Mouse (Mus musculus) E14TG2a.4 (cell line): Measurements from ENCODE around the gene Ncf4.
"Not testable (repeated sequence)": the region's sequence is repeated elsewhere in the genome, so short reads cannot be mapped to it uniquely, and the experiment has no call there.

Experiments
- H3K27me3 ChIP-seq: 2 replicates; pipeline ENCODE4 v1.6.1; 2014; ENCODE audit warnings: low read length, control low read depth; ENCODE audit not compliant: insufficient read depth
- H3K36me3 ChIP-seq: 2 replicates; pipeline ENCODE4 v1.6.1; 2014; ENCODE audit warnings: low read length, control low read depth; ENCODE audit not compliant: insufficient read depth
- H3K4me1 ChIP-seq: replicated peaks from 2 replicates; pipeline ENCODE4 v1.6.1; 2014; ENCODE audit warnings: low read depth, low read length, control low read depth
- H3K4me3 ChIP-seq: replicated peaks from 2 replicates; pipeline ENCODE4 v1.5.1; 2014; ENCODE audit warnings: mild to moderate bottlenecking, low read length
- H3K9me3 ChIP-seq: 2 replicates; pipeline ENCODE4 v1.6.1; 2014; ENCODE audit warnings: low read length, control low read depth
- CTCF ChIP-seq: conservative IDR thresholded peaks from 2 replicates; pipeline ENCODE4 v1.5.1; 2014; ENCODE audit warnings: low read length
- NANOG ChIP-seq: IDR thresholded peaks from 2 replicates; pipeline ENCODE4 v1.6.1; 2014; ENCODE audit warnings: borderline replicate concordance, low read length, mixed read lengths
- POU5F1 ChIP-seq: IDR thresholded peaks from 2 replicates; pipeline ENCODE4 v1.6.1; 2014; ENCODE audit warnings: low read length, borderline replicate concordance

Ncf4 gene

GRCm38 (mm10) chr15:78246143-78247116, 1.8 kb downstream of the Ncf4 start:
- TF ChIP-seq CTCF (no peak), POU5F1 (no peak), NANOG (no peak)
- Histone ChIP-seq H3K4me1 (no peaks in the 10 kb centered on the region), H3K9me3 (no peaks in the 10 kb centered on the region), H3K36me3 (no peaks in the 10 kb centered on the region), H3K27me3 (peaks cover 33% of the 10 kb centered on the region), H3K4me3 (no peak overlapping the region)

GRCm38 (mm10) chr15:78247659-78248058, 3.1 kb downstream of the Ncf4 start:
- Histone ChIP-seq H3K27me3 (peaks cover 39% of the 10 kb centered on the region), H3K4me1 (no peaks in the 10 kb centered on the region), H3K36me3 (no peaks in the 10 kb centered on the region), H3K9me3 (no peaks in the 10 kb centered on the region), H3K4me3 (no peak overlapping the region)
- no peak for TF ChIP-seq CTCF
- no peak for TF ChIP-seq NANOG
- TF ChIP-seq POU5F1: no peak

- no peaks in the 10 kb centered on the region for H3K9me3 ChIP-seq
- H3K4me3 ChIP-seq: no peak overlapping the region
- H3K4me1 ChIP-seq: no peaks in the 10 kb centered on the region
- peaks cover 46% of the 10 kb centered on the region for H3K27me3 ChIP-seq
- no peak for TF ChIP-seq NANOG
- no peak for TF ChIP-seq POU5F1
- TF ChIP-seq CTCF: no peak
- H3K36me3 ChIP-seq: no peaks in the 10 kb centered on the region
Measured at GRCm38 (mm10) chr15:78248410-78248809, 3.8 kb downstream of the Ncf4 start.

DNA sequence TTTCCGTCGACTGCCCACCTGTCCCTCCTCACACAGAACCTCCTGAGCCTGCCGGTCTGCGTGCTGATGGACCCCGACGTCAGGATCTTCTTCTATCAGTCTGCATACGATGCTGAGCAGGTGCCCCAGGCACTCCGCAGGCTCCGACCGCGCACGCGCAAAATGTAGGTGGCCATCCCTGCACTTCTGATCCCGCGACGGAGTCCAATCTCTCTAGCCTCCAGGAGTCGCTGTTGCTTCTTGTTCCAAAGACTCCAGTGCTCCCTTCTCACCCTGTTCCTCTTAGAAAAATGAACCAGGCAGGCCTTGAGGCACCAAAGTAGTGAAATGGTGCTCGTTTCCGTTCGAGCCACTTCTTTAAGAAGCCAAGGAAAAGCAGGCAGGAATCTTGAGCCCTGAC, 10.2 kb downstream of the Ncf4 start:
- no peak for TF ChIP-seq NANOG
- no peak for TF ChIP-seq POU5F1
- peak; percentile 51 for TF ChIP-seq CTCF
- Histone ChIP-seq H3K4me1 (peaks cover 7% of the 10 kb centered on the region; the same call in 1 of the 2 replicates), H3K36me3 (no peaks in the 10 kb centered on the region), H3K27me3 (peaks cover 43% of the 10 kb centered on the region), H3K4me3 (0 out of 2 replicates have a peak overlapping the region, but pooled peaks have one; percentile 23), H3K9me3 (no peaks in the 10 kb centered on the region)

DNA sequence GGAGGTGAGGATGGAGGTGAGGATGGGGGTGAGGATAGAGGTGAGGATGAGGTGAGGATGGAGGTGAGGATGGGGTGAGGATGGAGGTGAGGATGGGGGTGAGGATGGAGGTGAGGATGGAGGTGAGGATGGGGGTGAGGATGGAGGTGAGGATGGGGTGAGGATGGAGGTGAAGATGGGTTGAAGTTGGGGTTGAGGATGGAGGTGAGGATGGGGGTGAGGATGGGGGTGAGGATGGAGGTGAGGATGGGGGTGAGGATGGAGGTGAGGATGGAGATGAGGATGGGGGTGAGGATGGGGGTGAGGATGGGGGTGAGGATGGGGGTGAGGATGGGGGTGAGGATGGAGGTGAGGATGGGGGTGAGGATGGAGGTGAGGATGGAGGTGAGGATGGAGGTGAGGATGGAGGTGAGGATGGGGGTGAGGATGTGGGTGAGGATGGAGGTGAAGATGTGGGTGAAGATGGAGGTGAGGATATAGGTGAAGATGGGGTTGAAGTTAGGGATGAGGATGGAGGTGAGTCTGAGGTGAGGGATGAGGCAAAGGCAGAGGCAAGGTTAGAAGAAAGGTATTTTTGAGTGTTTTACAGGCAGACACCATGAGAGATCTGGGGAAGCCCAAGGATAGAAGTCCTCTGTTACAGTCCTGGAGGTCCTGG, 12.1 kb downstream of the Ncf4 start:
- peaks cover 34% of the 10 kb centered on the region for H3K27me3 ChIP-seq

GRCm38 (mm10) chr15:78257326-78258050, 12.9 kb downstream of the Ncf4 start:
- H3K36me3 ChIP-seq: no peaks in the 10 kb centered on the region
- H3K4me3 ChIP-seq: no peak overlapping the region
- H3K9me3 ChIP-seq: no peaks in the 10 kb centered on the region
- H3K4me1 ChIP-seq: peaks cover 7% of the 10 kb centered on the region; the same call in 1 of the 2 replicates
- TF ChIP-seq NANOG (no peak), CTCF (peak; percentile 90)
- peaks cover 30% of the 10 kb centered on the region for H3K27me3 ChIP-seq

More for the DNA sequence above, 12.1 kb downstream of the Ncf4 start:
- not testable (repeated sequence) for H3K9me3 ChIP-seq, H3K4me1 ChIP-seq, H3K36me3 ChIP-seq, H3K4me3 ChIP-seq

GRCm38 (mm10) chr15:78258246-78258865, 13.8 kb downstream of the Ncf4 start:
- H3K27me3 ChIP-seq: peaks cover 24% of the 10 kb centered on the region
- TF ChIP-seq NANOG (no peak), POU5F1 (no peak), CTCF (no peak)

GRCm38 (mm10) chr15:78260668-78261333, 16.2 kb downstream of the Ncf4 start:
- Histone ChIP-seq H3K4me1 (peaks cover 5% of the 10 kb centered on the region), H3K27me3 (peaks cover 2% of the 10 kb centered on the region), H3K36me3 (no peaks in the 10 kb centered on the region), H3K4me3 (no peak overlapping the region), H3K9me3 (peaks cover 6% of the 10 kb centered on the region)
- no peak for TF ChIP-seq POU5F1
- TF ChIP-seq NANOG: no peak
- TF ChIP-seq CTCF: no peak

More at GRCm38 (mm10) chr15:78258246-78258865, 13.8 kb downstream of the Ncf4 start:
- H3K9me3 ChIP-seq: no peaks in the 10 kb centered on the region
- no peaks in the 10 kb centered on the region for H3K36me3 ChIP-seq
- H3K4me3 ChIP-seq: no peak overlapping the region
- peaks cover 7% of the 10 kb centered on the region; the same call in 1 of the 2 replicates for H3K4me1 ChIP-seq
